ENCODE assay signal across 3 mouse cellular contexts in genomic region chr5:31021790-31022189, GRCm38 (mm10). TPM values are rescaled to one million over a fixed set of nuclear protein-coding genes. Genes with fewer than 3 reads are reported as not detected.
"Had no signal": no experiment of that assay in that cellular context is flagged by ENCODE, and none has a peak within 500 bp of the region (broad histone marks: within the 10 kb centered on the region; RNA-seq: fewer than 3 reads in every experiment).

No protein-coding gene starts in this region.

RNA-seq across cellular contexts. Expression of gene Tcf23, which starts 53.3 kb away (rescaled TPM):
- total RNA-seq: neutrophil, adult 5-6 weeks had no signal
- polyA plus RNA-seq: neural tube, embryonic 14.5 days; neural tube, embryonic 15.5 days had no signal
